Mouse (Mus musculus): ENCODE results near the gene Pebp1. TPM values are rescaled to one million over a fixed set of nuclear protein-coding genes. Genes with fewer than 3 reads are reported as not detected.

Pebp1 gene
- total and polyA plus RNA-seq, 3 experiments, result 558 to 568 TPM; not detected in 1

DNA sequence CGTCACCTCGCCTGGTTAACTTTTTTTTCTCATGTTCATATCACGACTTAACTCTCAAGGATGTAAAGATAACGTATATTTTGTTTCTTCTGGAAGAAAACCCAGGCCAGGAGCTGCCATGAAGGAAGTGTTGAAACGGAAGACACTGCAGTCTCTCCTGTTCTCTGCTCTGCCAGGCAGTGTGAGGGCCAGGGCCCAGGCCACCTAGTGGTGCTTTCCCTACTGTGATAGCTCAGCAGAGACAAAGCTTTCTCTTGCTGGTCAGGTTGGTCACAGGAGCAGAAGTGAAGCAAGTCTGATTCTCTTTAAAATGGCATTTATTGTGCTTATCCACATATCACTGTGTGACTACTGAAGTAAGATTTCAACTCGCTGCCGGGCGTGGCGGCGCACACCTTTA lies 5.9 kb downstream of the Pebp1 start:
- H3K4me3 ChIP-seq (ENCODE audit: control insufficient read depth in 1 of 2, insufficient read depth in 1 of 2, low read depth in 2 of 2, low read length in 2 of 2), result no peak overlapping the region
- peaks cover 22 to 45% of the 10 kb centered on the region in 2 experiments for H3K4me1 ChIP-seq (ENCODE audit: control insufficient read depth in 1 of 2, insufficient read depth in 2 of 2, low read length in 2 of 2)
- peaks cover 5 to 48% of the 10 kb centered on the region in 2 experiments for H3K36me3 ChIP-seq (ENCODE audit: control insufficient read depth in 1 of 2, insufficient read depth in 2 of 2, low read length in 2 of 2)

DNA sequence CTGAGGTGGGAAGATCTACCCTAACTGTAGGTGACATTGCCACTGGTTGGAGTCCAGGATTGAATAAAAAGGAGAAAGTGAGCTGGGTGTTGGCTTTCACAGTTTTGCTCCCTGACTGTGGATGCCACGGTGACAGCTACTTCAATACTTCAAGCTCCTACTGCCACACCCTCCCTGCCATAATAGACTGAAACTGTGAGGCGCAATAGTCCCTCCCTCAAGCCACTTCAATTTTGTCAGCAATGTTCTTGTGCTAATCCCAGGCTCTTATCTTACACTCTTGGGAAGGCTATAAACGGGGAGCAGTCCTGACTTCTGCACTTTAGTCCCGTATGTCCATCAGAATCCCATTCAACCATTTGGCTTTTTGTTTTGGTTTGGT lies 7.8 kb downstream of the Pebp1 start:
- Histone ChIP-seq H3K4me1 (ENCODE audit: control insufficient read depth in 1 of 2, insufficient read depth in 2 of 2, low read length in 2 of 2) (peaks cover 11 to 32% of the 10 kb centered on the region in 2 experiments), H3K36me3 (ENCODE audit: control insufficient read depth in 1 of 2, insufficient read depth in 2 of 2, low read length in 2 of 2) (peaks cover 2 to 31% of the 10 kb centered on the region in 2 experiments; a peak in 3 of 4 replicates), H3K27ac (ENCODE audit: control insufficient read depth, low read depth, low read length) (peak overlapping the region; percentile 55; the same call in 1 of the 2 replicates), H3K79me2 (ENCODE audit: control insufficient read depth, insufficient read depth, low read length, poor library complexity) (peaks cover 5% of the 10 kb centered on the region), H3K4me3 (ENCODE audit: control insufficient read depth in 1 of 2, insufficient read depth in 1 of 2, low read depth in 2 of 2, low read length in 2 of 2) (no peak overlapping the region), H3K9ac (ENCODE audit: control insufficient read depth, low read depth, low read length, poor library complexity, severe bottlenecking) (no peak overlapping the region), H3K9me3 (replicated peaks; ENCODE audit: insufficient read depth, low read length) (no peaks in the 10 kb centered on the region), H3K27me3 (ENCODE audit: control insufficient read depth in 1 of 2, insufficient read depth in 2 of 2, low read length in 2 of 2) (no peaks in the 10 kb centered on the region)
- no peak for DNase-seq (ENCODE audit: low read depth, low spot score)
- TF ChIP-seq MAZ (IDR thresholded peaks at IDR 0.05; ENCODE audit: low read depth, low read length) (no peak), SMC3 (IDR thresholded peaks at IDR 0.05; ENCODE audit: low read depth, low read length) (no peak), MEF2A (IDR thresholded peaks at IDR 0.05; ENCODE audit: extremely low read depth, insufficient replicate concordance, low read depth, low read length, poor library complexity, severe bottlenecking) (no peak), RCOR1 (IDR thresholded peaks at IDR 0.05; ENCODE audit: low read depth, low read length) (no peak), USF2 (IDR thresholded peaks at IDR 0.05; ENCODE audit: borderline replicate concordance in 1 of 2, insufficient read depth in 1 of 2, low read depth in 1 of 2, low read length in 2 of 2) (0 out of 4 replicates have a peak, but pooled peaks of 1 of the 2 experiments have one; percentile 39), NELFE (IDR thresholded peaks at IDR 0.05; ENCODE audit: low read depth, low read length) (no peak), ETS1 (IDR thresholded peaks at IDR 0.05; ENCODE audit: low read depth, low read length) (no peak), ELF1 (IDR thresholded peaks at IDR 0.05; ENCODE audit: low read depth, low read length) (no peak), ZNF384 (IDR thresholded peaks at IDR 0.05; ENCODE audit: low read depth, low read length) (no peak), MAFK (IDR thresholded peaks at IDR 0.05; ENCODE audit: borderline replicate concordance, low read depth, low read length) (no peak), MXI1 (IDR thresholded peaks at IDR 0.05; ENCODE audit: low read depth, low read length) (0 out of 2 replicates have a peak, but pooled peaks have one; percentile 24), CTCF (IDR thresholded peaks at IDR 0.05 in 2 of 3, conservative IDR thresholded peaks at IDR 0.05 in 1 of 3; ENCODE audit: control insufficient read depth in 1 of 3, insufficient read depth in 1 of 3, low read depth in 2 of 3, low read length in 3 of 3, poor library complexity in 1 of 3, severe bottlenecking in 1 of 3) (no peak), BHLHE40 (IDR thresholded peaks at IDR 0.05; ENCODE audit: borderline replicate concordance, low read depth, low read length) (no peak), RAD21 (IDR thresholded peaks at IDR 0.05; ENCODE audit: low read depth, low read length) (no peak), USF1 (IDR thresholded peaks at IDR 0.05; ENCODE audit: low read depth, low read length) (peak; percentile 76), EP300 (IDR thresholded peaks at IDR 0.05; ENCODE audit: low read depth in 1 of 2, low read length in 2 of 2) (no peak), ZKSCAN1 (IDR thresholded peaks at IDR 0.05; ENCODE audit: low read depth, low read length) (no peak), MAX (IDR thresholded peaks at IDR 0.05; ENCODE audit: low read length) (peak; percentile 40; the same call in 1 of the 2 replicates), UBTF (IDR thresholded peaks at IDR 0.05; ENCODE audit: borderline replicate concordance, insufficient read depth, low read depth, low read length) (no peak), TCF12 (IDR thresholded peaks at IDR 0.05; ENCODE audit: low read depth, low read length) (no peak), SIN3A (IDR thresholded peaks at IDR 0.05; ENCODE audit: low read length) (no peak), JUND (IDR thresholded peaks at IDR 0.05; ENCODE audit: low read depth, low read length) (no peak)

More for the DNA sequence above, 5.9 kb downstream of the Pebp1 start:
- Histone ChIP-seq H3K27me3 (ENCODE audit: control insufficient read depth in 1 of 2, insufficient read depth in 2 of 2, low read length in 2 of 2) (no peaks in the 10 kb centered on the region), H3K79me2 (ENCODE audit: control insufficient read depth, insufficient read depth, low read length, poor library complexity) (peaks cover 22% of the 10 kb centered on the region), H3K9me3 (replicated peaks; ENCODE audit: insufficient read depth, low read length) (no peaks in the 10 kb centered on the region), H3K27ac (ENCODE audit: control insufficient read depth, low read depth, low read length) (no peak overlapping the region), H3K9ac (ENCODE audit: control insufficient read depth, low read depth, low read length, poor library complexity, severe bottlenecking) (no peak overlapping the region)
- DNase-seq (ENCODE audit: low read depth, low spot score), result peak; percentile 45
- TF ChIP-seq CTCF (IDR thresholded peaks at IDR 0.05 in 2 of 3, conservative IDR thresholded peaks at IDR 0.05 in 1 of 3; ENCODE audit: control insufficient read depth in 1 of 3, insufficient read depth in 1 of 3, low read depth in 2 of 3, low read length in 3 of 3, poor library complexity in 1 of 3, severe bottlenecking in 1 of 3), result peak; percentile 36 to 39 (median 37)
- 0 out of 2 replicates have a peak, but pooled peaks have one; percentile 44 for TF ChIP-seq ZMIZ1 (IDR thresholded peaks at IDR 0.05; ENCODE audit: low read depth, low read length)
- no peak for TF ChIP-seq RAD21 (IDR thresholded peaks at IDR 0.05; ENCODE audit: low read depth, low read length)
- TF ChIP-seq POLR2AphosphoS2 (IDR thresholded peaks at IDR 0.05; ENCODE audit: low read length), result peak; percentile 60; the same call in 1 of the 2 replicates
- no peak for TF ChIP-seq MAZ (IDR thresholded peaks at IDR 0.05; ENCODE audit: low read depth, low read length)
- peak; percentile 17; the same call in 1 of the 2 replicates for TF ChIP-seq SMC3 (IDR thresholded peaks at IDR 0.05; ENCODE audit: low read depth, low read length)
- TF ChIP-seq MAX (IDR thresholded peaks at IDR 0.05; ENCODE audit: low read length), result no peak
- TF ChIP-seq RCOR1 (IDR thresholded peaks at IDR 0.05; ENCODE audit: low read depth, low read length), result no peak
- TF ChIP-seq GATA1 (IDR thresholded peaks at IDR 0.05; ENCODE audit: low read depth, low read length), result no peak
- no peak for TF ChIP-seq CHD2 (IDR thresholded peaks at IDR 0.05; ENCODE audit: low read length)
